Mouse (Mus musculus) bone marrow, adult 2 months (tissue): ENCODE results near the gene Dagla. TPM values are rescaled to one million over a fixed set of nuclear protein-coding genes. Genes with fewer than 3 reads are reported as not detected.

Experiments
- H3K27ac ChIP-seq: fragments of 200-500 bp; 2 replicates; pipeline ENCODE4 v1.5.1; 2012; ENCODE audit warnings: low read depth, mild to moderate bottlenecking, control low read depth, inconsistent platforms, low read length; ENCODE audit not compliant: control insufficient read depth, poor library complexity, insufficient read depth
- H3K4me1 ChIP-seq: fragments of 200-500 bp; 2 replicates; pipeline ENCODE4 v1.6.1; 2011; ENCODE audit warnings: low read length; ENCODE audit not compliant: control insufficient read depth, insufficient read depth
- H3K4me3 ChIP-seq: fragments of 200-500 bp; replicated peaks from 2 replicates; pipeline ENCODE3; 2011; ENCODE audit warnings: mild to moderate bottlenecking, low read depth, low read length, control low read depth; ENCODE audit not compliant: control insufficient read depth
- CTCF ChIP-seq: fragments of 200-500 bp; IDR thresholded peaks from 2 replicates; pipeline ENCODE4 v1.5.1; 2011; ENCODE audit warnings: low read length, control low read depth; ENCODE audit not compliant: control insufficient read depth, insufficient read depth
- POLR2A ChIP-seq: fragments of 200-500 bp; IDR thresholded peaks from 2 replicates; pipeline ENCODE4 v1.6.1; 2011; ENCODE audit warnings: low read depth, mild to moderate bottlenecking, control low read depth, low read length, borderline replicate concordance; ENCODE audit not compliant: control insufficient read depth
- WGBS: fragments of 180-500 bp; shearing (Covaris S2); methylation state at CpG from one replicate; pipeline ENCODE4 v1.1.7; 2018; 5-methylcytosine and 5-hydroxymethylcytosine counted together
- polyA plus RNA-seq: library from polyadenylated mRNA; stranded (reverse); fragments of >200 nt; gene quantifications from 2 replicates; pipeline ENCODE4 v1.2.4, GENCODE M21; 2011; ENCODE audit warnings: low replicate concordance; ENCODE audit not compliant: missing spikeins, insufficient read depth, insufficient read length

The Dagla gene
- polyA plus RNA-seq, 1 experiment = not detected

DNA sequence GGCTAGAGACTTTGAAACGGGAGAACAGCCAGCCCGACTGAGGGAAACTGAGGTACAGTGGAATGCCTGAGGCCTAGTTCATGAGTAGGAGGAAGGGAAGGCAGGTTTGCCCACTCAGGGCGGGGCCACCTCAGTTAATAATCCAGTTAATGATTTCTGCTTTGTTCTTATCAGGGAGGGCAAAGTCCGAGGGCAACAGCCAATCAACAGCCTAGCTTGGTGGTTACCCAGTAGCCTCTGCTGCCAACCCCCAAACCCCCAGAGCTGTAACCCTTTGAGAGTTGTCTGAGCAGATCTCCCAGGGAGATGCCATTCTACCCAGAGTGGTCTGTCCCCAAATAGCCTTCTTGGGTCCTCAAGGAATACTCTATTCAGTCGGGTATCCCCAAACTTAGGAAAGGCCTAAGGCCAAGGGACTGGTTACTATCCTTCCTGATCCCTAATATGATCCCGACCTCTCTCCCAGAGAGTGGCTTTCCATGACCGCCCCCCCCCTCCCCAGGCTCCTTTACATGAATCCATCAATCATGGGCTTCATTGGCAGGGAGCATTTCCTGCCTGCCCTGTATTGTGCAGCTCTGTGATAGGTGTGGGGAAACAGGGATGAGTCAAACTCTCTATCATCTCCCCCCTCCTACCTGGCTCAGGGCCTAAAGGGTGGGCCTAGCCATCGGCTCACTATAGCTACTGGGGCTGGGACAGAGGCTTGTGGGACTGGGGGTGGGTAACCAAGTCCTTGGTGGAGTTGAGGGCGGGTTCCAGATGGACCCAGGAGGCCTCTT lies 68.7 kb downstream of the Dagla start:
- WGBS = 76% methylated on average over 9 of the region's 9 CpGs
- no peak overlapping the region for H3K27ac ChIP-seq
- no peaks in the 10 kb centered on the region; the same call in 1 of the 2 replicates for H3K4me1 ChIP-seq
- H3K4me3 ChIP-seq = no peak overlapping the region
- TF ChIP-seq POLR2A = no peak
- TF ChIP-seq CTCF = no peak

DNA sequence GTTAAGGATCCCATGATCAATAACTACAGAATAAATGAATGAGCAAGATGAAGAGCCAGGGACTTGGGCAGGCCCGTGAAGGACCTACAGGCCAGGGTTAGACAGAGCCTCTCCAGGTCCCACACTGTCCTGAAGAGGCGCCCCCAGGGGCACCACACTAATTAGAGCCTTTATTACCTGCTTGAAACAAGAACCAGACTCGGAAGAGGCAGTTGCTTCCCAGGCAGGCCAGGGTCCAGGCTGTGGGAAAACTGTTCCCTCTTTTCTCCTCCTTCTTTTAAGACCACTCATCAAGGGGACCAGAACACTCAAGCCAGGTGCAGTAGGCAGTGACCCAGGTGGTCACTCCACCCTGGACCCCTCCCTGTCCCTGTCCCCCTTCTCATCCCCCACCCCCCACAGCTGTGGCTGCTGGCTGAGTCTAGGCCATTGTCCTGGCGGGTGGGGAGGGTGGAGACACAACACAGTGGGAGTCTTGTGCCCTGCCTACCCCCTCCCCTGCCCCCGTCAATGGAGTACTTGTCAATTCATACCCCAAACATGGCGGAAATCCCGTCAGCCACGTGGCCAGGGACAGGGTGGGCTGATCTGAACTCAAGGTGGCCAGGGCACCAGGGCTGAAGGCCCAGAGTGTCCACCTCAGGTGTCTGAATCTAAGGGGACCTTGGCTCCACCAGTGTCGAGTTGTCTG lies 72.2 kb downstream of the Dagla start:
- Histone ChIP-seq H3K27ac (no peak overlapping the region), H3K4me1 (no peaks in the 10 kb centered on the region), H3K4me3 (no peak overlapping the region)
- 66% methylated on average over 9 of the region's 9 CpGs for WGBS
- TF ChIP-seq POLR2A (no peak), CTCF (no peak)

- Histone ChIP-seq H3K4me1 (no peaks in the 10 kb centered on the region), H3K27ac (no peak overlapping the region), H3K4me3 (no peak overlapping the region)
- WGBS = 62% methylated on average over 5 of the region's 5 CpGs
- TF ChIP-seq POLR2A (no peak), CTCF (no peak)
Observed at GRCm38 (mm10) chr19:10231871-10232270, 72.8 kb downstream of the Dagla start.

DNA sequence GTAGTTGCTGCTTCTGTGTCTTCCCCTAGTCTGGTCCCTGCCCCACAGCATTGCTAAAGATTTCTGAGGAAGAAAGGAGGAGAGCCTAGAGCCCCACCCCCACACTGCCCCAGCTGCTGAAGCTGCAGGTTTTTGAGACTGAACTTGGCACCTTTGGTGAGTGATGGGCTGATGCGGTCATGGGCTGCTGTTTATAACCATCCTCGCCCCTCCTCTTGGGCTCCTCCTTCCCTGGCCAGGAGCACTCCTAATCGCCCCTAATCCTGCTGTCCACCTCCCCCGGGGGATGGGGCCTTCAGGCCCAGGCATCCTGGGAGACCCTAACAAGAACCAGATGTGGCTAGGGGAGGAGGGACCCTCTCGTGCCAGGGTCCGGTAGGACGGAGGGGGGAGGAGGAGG lies 73.7 kb downstream of the Dagla start:
- TF ChIP-seq CTCF (no peak), POLR2A (no peak)
- WGBS = 60% methylated on average over 7 of the region's 7 CpGs
- no peak overlapping the region for H3K27ac ChIP-seq
- no peak overlapping the region for H3K4me3 ChIP-seq
- H3K4me1 ChIP-seq = no peaks in the 10 kb centered on the region

DNA sequence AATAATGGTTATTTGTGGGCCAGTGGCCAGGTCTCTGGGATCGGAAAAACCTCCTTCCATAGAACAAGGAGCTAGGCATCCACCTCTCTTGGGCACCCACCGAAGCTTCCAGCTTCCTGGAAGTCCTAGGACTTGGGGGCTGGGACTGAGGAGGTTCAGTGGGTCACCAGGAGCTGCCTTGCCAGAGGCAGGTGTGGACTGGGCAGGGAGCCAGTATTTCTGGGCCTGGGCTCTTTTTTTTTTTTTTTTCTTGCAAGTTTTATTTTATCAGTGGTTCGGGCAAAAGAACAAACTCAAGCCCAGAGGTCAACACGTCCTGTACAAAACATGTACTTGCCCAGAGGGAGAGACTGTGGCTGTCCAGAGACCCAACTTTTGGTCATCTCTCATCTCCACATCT lies 78.9 kb downstream of the Dagla start:
- 65% methylated on average over 4 of the region's 4 CpGs for WGBS
- Histone ChIP-seq H3K4me1 (no peaks in the 10 kb centered on the region), H3K4me3 (no peak overlapping the region), H3K27ac (no peak overlapping the region)
- no peak for TF ChIP-seq CTCF
- no peak for TF ChIP-seq POLR2A

GRCm38 (mm10) chr19:10224637-10225453 lies 79.8 kb downstream of the Dagla start:
- 77% methylated on average over 26 of the region's 26 CpGs for WGBS
- H3K27ac ChIP-seq = no peak overlapping the region
- H3K4me3 ChIP-seq = no peak overlapping the region
- H3K4me1 ChIP-seq = no peaks in the 10 kb centered on the region
- TF ChIP-seq POLR2A (no peak), CTCF (no peak)

GRCm38 (mm10) chr19:10223561-10223960 lies 81.1 kb downstream of the Dagla start:
- TF ChIP-seq POLR2A = no peak
- no peak for TF ChIP-seq CTCF
- H3K4me3 ChIP-seq = no peak overlapping the region
- WGBS = 36% methylated on average over 4 of the region's 4 CpGs
- H3K4me1 ChIP-seq = no peaks in the 10 kb centered on the region
- no peak overlapping the region for H3K27ac ChIP-seq

DNA sequence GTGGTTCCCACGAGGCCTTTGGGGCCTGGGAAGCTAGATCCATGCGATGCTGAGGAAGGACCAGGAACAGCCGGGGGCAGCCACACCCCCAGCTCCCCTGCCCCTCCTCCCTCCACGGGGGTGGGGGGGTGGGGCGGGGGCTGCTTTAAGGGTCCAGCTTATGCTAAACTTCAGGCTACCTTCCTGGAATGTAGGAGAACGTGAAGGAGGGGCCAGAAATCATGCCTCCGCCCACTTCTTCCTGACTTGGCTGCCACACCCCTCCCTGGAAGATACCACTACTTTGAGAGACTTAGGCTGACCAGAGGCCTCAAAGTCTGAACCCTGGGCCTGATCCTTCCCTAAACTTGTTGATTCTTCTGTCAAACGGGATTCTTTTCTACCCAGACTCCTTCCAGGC lies 82.0 kb downstream of the Dagla start:
- no peak overlapping the region for H3K27ac ChIP-seq
- H3K4me3 ChIP-seq = no peak overlapping the region
- no peaks in the 10 kb centered on the region for H3K4me1 ChIP-seq
- no peak for TF ChIP-seq POLR2A
- no peak for TF ChIP-seq CTCF
- 45% methylated on average over 8 of the region's 8 CpGs for WGBS
